Mouse (Mus musculus): ENCODE data around the gene Esr1. TPM values are rescaled to one million over a fixed set of nuclear protein-coding genes. Genes with fewer than 3 reads are reported as not detected.

Esr1 gene
- polyA plus RNA-seq, 1 experiment from 2014 or later: 0.10 TPM

Other genes with a start within 250 kb of the Esr1 start
- 17.8 and 18.0 TPM in 2 replicates for gene Zbtb2, start 223.5 kb upstream of the Esr1 start, polyA plus RNA-seq (2016; fragmentation: Nextera tagmentation; extraction: Ambion mirVana)
- 54.3 and 59.8 TPM in 2 replicates for gene Rmnd1, start 179.2 kb upstream of the Esr1 start, polyA plus RNA-seq (2016; fragmentation: Nextera tagmentation; extraction: Ambion mirVana)
- gene Armt1, start 179.1 kb upstream of the Esr1 start, polyA plus RNA-seq (2016; fragmentation: Nextera tagmentation; extraction: Ambion mirVana): 22.8 and 23.5 TPM in 2 replicates
- gene Ccdc170, start 129.1 kb upstream of the Esr1 start, polyA plus RNA-seq (2016; fragmentation: Nextera tagmentation; extraction: Ambion mirVana): 0.15 and 0.27 TPM in 2 replicates

All from embryonic facial prominence, embryonic 12.5 days (tissue).